Mouse (Mus musculus) hindbrain, embryonic 11.5 days (tissue): ENCODE data around the gene Adgb. TPM values are rescaled to one million over a fixed set of nuclear protein-coding genes. Genes with fewer than 3 reads are reported as not detected.

Experiments used
- ATAC-seq: fragments of 200-750 bp; cut with Nextera tagmentation; 2 replicates; pipeline ENCODE4 v1.8.0; 2017; ENCODE audit warnings: mild to moderate bottlenecking, moderate TSS enrichment, moderate library complexity; ENCODE audit not compliant: low FRiP score
- DNase-seq: peaks from one replicate; pipeline ENCODE4 v3.0.0-alpha.2; 2015; ENCODE audit warnings: low spot score
- H3K27ac ChIP-seq: fragments of 300-500 bp; sonication (generic); 2 replicates; pipeline ENCODE4 v1.5.1; 2014; ENCODE audit warnings: mild to moderate bottlenecking, low read depth, low read length
- H3K27me3 ChIP-seq: fragments of 300-500 bp; sonication (generic); 2 replicates; pipeline ENCODE4 v1.6.1; 2014; ENCODE audit warnings: mild to moderate bottlenecking, low read length, moderate library complexity, mixed read lengths; ENCODE audit not compliant: control insufficient read depth, insufficient read depth
- H3K36me3 ChIP-seq: fragments of 300-500 bp; sonication (generic); 2 replicates; pipeline ENCODE4 v1.6.1; 2014; ENCODE audit warnings: mild to moderate bottlenecking, low read length, moderate library complexity, mixed read lengths; ENCODE audit not compliant: control insufficient read depth, insufficient read depth
- H3K4me1 ChIP-seq: fragments of 300-500 bp; sonication (generic); replicated peaks from 2 replicates; pipeline ENCODE4 v1.6.1; 2014; ENCODE audit warnings: low read length, mixed read lengths; ENCODE audit not compliant: control insufficient read depth, insufficient read depth
- H3K4me2 ChIP-seq: fragments of 300-500 bp; sonication (generic); replicated peaks from 2 replicates; pipeline ENCODE4 v1.6.1; 2014; ENCODE audit warnings: mild to moderate bottlenecking, low read depth, low read length
- H3K4me3 ChIP-seq: fragments of 300-500 bp; sonication (generic); 2 replicates; pipeline ENCODE4 v1.5.1; 2014; ENCODE audit warnings: low read depth, low read length
- H3K9ac ChIP-seq: fragments of 300-500 bp; sonication (generic); 2 replicates; pipeline ENCODE4 v1.6.1; 2014; ENCODE audit warnings: low read depth, low read length
- H3K9me3 ChIP-seq: fragments of 300-500 bp; sonication (generic); 2 replicates; pipeline ENCODE4 v1.6.1; 2016; ENCODE audit warnings: low read length; ENCODE audit not compliant: control insufficient read depth
- WGBS: fragments of 180-500 bp; shearing (Covaris S2); extraction: QIAGEN DNeasy Blood & Tissue Kit; methylation state at CpG from one replicate; pipeline ENCODE4 v1.1.7; 2014; 5-methylcytosine and 5-hydroxymethylcytosine counted together
- polyA plus RNA-seq: library from polyadenylated mRNA; unstranded; fragments of >200 nt; fragmentation: Nextera tagmentation; extraction: Ambion mirVana; gene quantifications from 2 replicates; pipeline ENCODE4 v1.2.1, GENCODE M21; 2014

The Adgb gene
- polyA plus RNA-seq, 1 experiment from 2014 or later = 0.05 TPM

- WGBS = 56% methylated on average over 10 of the region's 10 CpGs
- DNase-seq (no peak), ATAC-seq (peak; percentile 59)
- no peak overlapping the region for H3K9ac ChIP-seq
- H3K4me3 ChIP-seq = no peak overlapping the region
- peak overlapping the region; percentile 23; the same call in 1 of the 2 replicates for H3K4me2 ChIP-seq
- H3K36me3 ChIP-seq = no peaks in the 10 kb centered on the region
- H3K4me1 ChIP-seq = no peaks in the 10 kb centered on the region
- H3K27me3 ChIP-seq = no peaks in the 10 kb centered on the region
- H3K9me3 ChIP-seq = no peaks in the 10 kb centered on the region
- no peak overlapping the region for H3K27ac ChIP-seq
Observed at GRCm38 (mm10) chr10:10320364-10321083, 151.6 kb downstream of the Adgb start.

GRCm38 (mm10) chr10:10318086-10318485 lies 154.0 kb downstream of the Adgb start:
- no peaks in the 10 kb centered on the region for H3K36me3 ChIP-seq
- H3K4me2 ChIP-seq = no peak overlapping the region
- H3K27me3 ChIP-seq = no peaks in the 10 kb centered on the region
- H3K4me1 ChIP-seq = no peaks in the 10 kb centered on the region
- H3K9ac ChIP-seq = no peak overlapping the region
- no peak overlapping the region for H3K4me3 ChIP-seq
- no peak for ATAC-seq
- H3K27ac ChIP-seq = no peak overlapping the region
- no peaks in the 10 kb centered on the region for H3K9me3 ChIP-seq
- no peak for DNase-seq
- WGBS = 85% methylated on average over 3 of the region's 3 CpGs

GRCm38 (mm10) chr10:10315631-10316030 lies 156.5 kb downstream of the Adgb start:
- no peaks in the 10 kb centered on the region for H3K9me3 ChIP-seq
- no peaks in the 10 kb centered on the region for H3K4me1 ChIP-seq
- no peak overlapping the region for H3K4me3 ChIP-seq
- no peaks in the 10 kb centered on the region for H3K36me3 ChIP-seq
- no peaks in the 10 kb centered on the region for H3K27me3 ChIP-seq
- ATAC-seq = no peak
- DNase-seq = no peak
- WGBS = 96% methylated on average over 2 of the region's 2 CpGs
- H3K4me2 ChIP-seq = no peak overlapping the region
- H3K9ac ChIP-seq = no peak overlapping the region
- H3K27ac ChIP-seq = no peak overlapping the region

- Histone ChIP-seq H3K36me3 (no peaks in the 10 kb centered on the region), H3K9me3 (no peaks in the 10 kb centered on the region), H3K4me2 (no peak overlapping the region), H3K27me3 (no peaks in the 10 kb centered on the region), H3K4me1 (no peaks in the 10 kb centered on the region), H3K27ac (no peak overlapping the region), H3K9ac (no peak overlapping the region), H3K4me3 (no peak overlapping the region)
- WGBS = 88% methylated on average over 5 of the region's 5 CpGs
- ATAC-seq = no peak
- no peak for DNase-seq
Observed at GRCm38 (mm10) chr10:10314521-10314920, 157.6 kb downstream of the Adgb start.

- no peak overlapping the region for H3K27ac ChIP-seq
- ATAC-seq (no peak), DNase-seq (no peak)
- H3K27me3 ChIP-seq = no peaks in the 10 kb centered on the region
- H3K4me1 ChIP-seq = no peaks in the 10 kb centered on the region
- H3K9ac ChIP-seq = no peak overlapping the region
- H3K36me3 ChIP-seq = no peaks in the 10 kb centered on the region
- H3K4me2 ChIP-seq = no peak overlapping the region
- no peaks in the 10 kb centered on the region for H3K9me3 ChIP-seq
- no peak overlapping the region for H3K4me3 ChIP-seq
- 91% methylated on average over 8 of the region's 8 CpGs for WGBS
Observed at GRCm38 (mm10) chr10:10309877-10310426, 162.2 kb downstream of the Adgb start.

- H3K36me3 ChIP-seq = no peaks in the 10 kb centered on the region
- no peaks in the 10 kb centered on the region for H3K9me3 ChIP-seq
- H3K4me2 ChIP-seq = no peak overlapping the region
- H3K4me1 ChIP-seq = no peaks in the 10 kb centered on the region
- no peak overlapping the region for H3K4me3 ChIP-seq
- WGBS = 81% methylated on average over 4 of the region's 4 CpGs
- H3K27ac ChIP-seq = no peak overlapping the region
- H3K27me3 ChIP-seq = no peaks in the 10 kb centered on the region
- DNase-seq (no peak), ATAC-seq (no peak)
- no peak overlapping the region for H3K9ac ChIP-seq
Observed at GRCm38 (mm10) chr10:10309056-10309455, 163.1 kb downstream of the Adgb start.

- Histone ChIP-seq H3K4me3 (no peak overlapping the region), H3K9me3 (no peaks in the 10 kb centered on the region), H3K9ac (no peak overlapping the region), H3K27ac (no peak overlapping the region), H3K27me3 (no peaks in the 10 kb centered on the region), H3K4me2 (no peak overlapping the region), H3K4me1 (no peaks in the 10 kb centered on the region), H3K36me3 (no peaks in the 10 kb centered on the region)
- WGBS = 92% methylated on average over 5 of the region's 5 CpGs
- ATAC-seq = no peak
- no peak for DNase-seq
Observed at GRCm38 (mm10) chr10:10307384-10307783, 164.7 kb downstream of the Adgb start.

- Histone ChIP-seq H3K27ac (no peak overlapping the region), H3K4me1 (no peaks in the 10 kb centered on the region), H3K4me2 (no peak overlapping the region), H3K9me3 (no peaks in the 10 kb centered on the region), H3K27me3 (no peaks in the 10 kb centered on the region), H3K4me3 (no peak overlapping the region), H3K9ac (no peak overlapping the region), H3K36me3 (no peaks in the 10 kb centered on the region)
- WGBS = 57% methylated on average over 4 of the region's 4 CpGs
- ATAC-seq (peak; percentile 67), DNase-seq (no peak)
Observed at GRCm38 (mm10) chr10:10304370-10304769, 167.8 kb downstream of the Adgb start.

GRCm38 (mm10) chr10:10301692-10302091 lies 170.4 kb downstream of the Adgb start:
- no peak overlapping the region for H3K4me2 ChIP-seq
- no peak overlapping the region for H3K27ac ChIP-seq
- no peaks in the 10 kb centered on the region for H3K36me3 ChIP-seq
- H3K9me3 ChIP-seq = no peaks in the 10 kb centered on the region
- H3K4me3 ChIP-seq = no peak overlapping the region
- DNase-seq = no peak
- no peak overlapping the region for H3K9ac ChIP-seq
- no peak for ATAC-seq
- H3K27me3 ChIP-seq = no peaks in the 10 kb centered on the region
- WGBS = 10% methylated on average over 4 of the region's 4 CpGs
- no peaks in the 10 kb centered on the region for H3K4me1 ChIP-seq
